Mouse (Mus musculus): ENCODE results near the gene Prkce.

GRCm38 (mm10) chr17:86231741-86232179 lies 64.2 kb downstream of the Prkce start:
- TF ChIP-seq POLR2A (IDR thresholded peaks at IDR 0.05; ENCODE audit: low read depth, low read length) (no peak), CTCF (IDR thresholded peaks at IDR 0.05; ENCODE audit: extremely low read depth, insufficient read length, insufficient replicate concordance, low read depth, low read length) (no peak)

All from small intestine, adult 2 months (tissue).